Mouse (Mus musculus) embryonic facial prominence, embryonic 11.5 days (tissue): ENCODE measurements around the gene Nfib. TPM values are rescaled to one million over a fixed set of nuclear protein-coding genes. Genes with fewer than 3 reads are reported as not detected.
A peak's percentile ranks its signal among the peaks of the same experiment; 100 is the strongest.

Experiments
- ATAC-seq: fragments of 200-750 bp; cut with Nextera tagmentation; replicated peaks from 2 replicates; pipeline ENCODE4 v1.8.0; 2017; ENCODE audit warnings: low read depth; ENCODE audit not compliant: insufficient number of reproducible peaks, low FRiP score, low TSS enrichment
- DNase-seq: peaks from one replicate; pipeline ENCODE4 v3.0.0-alpha.2; 2015; ENCODE audit warnings: low spot score
- H3K27ac ChIP-seq: fragments of 300-500 bp; sonication (generic); replicated peaks from 2 replicates; pipeline ENCODE4 v1.5.1; 2014; ENCODE audit warnings: mild to moderate bottlenecking, low read depth, low read length, control low read depth
- H3K27me3 ChIP-seq: fragments of 300-500 bp; sonication (generic); 2 replicates; pipeline ENCODE4 v1.6.1; 2014; ENCODE audit warnings: mild to moderate bottlenecking, low read length, moderate library complexity, mixed read lengths; ENCODE audit not compliant: control insufficient read depth, insufficient read depth
- H3K36me3 ChIP-seq: fragments of 300-500 bp; sonication (generic); replicated peaks from 2 replicates; pipeline ENCODE4 v1.6.1; 2014; ENCODE audit warnings: low read depth, mild to moderate bottlenecking, low read length, moderate library complexity, mixed read lengths; ENCODE audit not compliant: control insufficient read depth, insufficient read depth
- H3K4me1 ChIP-seq: fragments of 300-500 bp; sonication (generic); 2 replicates; pipeline ENCODE4 v1.6.1; 2014; ENCODE audit warnings: low read length, mixed read lengths; ENCODE audit not compliant: control insufficient read depth, insufficient read depth
- H3K4me2 ChIP-seq: fragments of 300-500 bp; sonication (generic); 2 replicates; pipeline ENCODE4 v1.6.1; 2014; ENCODE audit warnings: low read depth, mild to moderate bottlenecking, control low read depth, low read length, moderate library complexity
- H3K4me3 ChIP-seq: fragments of 300-500 bp; sonication (generic); 2 replicates; pipeline ENCODE4 v1.5.1; 2014; ENCODE audit warnings: low read depth, low read length, control low read depth
- H3K9ac ChIP-seq: fragments of 300-500 bp; sonication (generic); replicated peaks from 2 replicates; pipeline ENCODE4 v1.6.1; 2014; ENCODE audit warnings: mild to moderate bottlenecking, control low read depth, low read length
- H3K9me3 ChIP-seq: fragments of 300-500 bp; sonication (generic); replicated peaks from 2 replicates; pipeline ENCODE4 v1.6.1; 2016; ENCODE audit warnings: mild to moderate bottlenecking, low read length, inconsistent platforms, mixed read lengths; ENCODE audit not compliant: control insufficient read depth
- WGBS: fragments of 180-500 bp; shearing (Covaris S2); extraction: QIAGEN DNeasy Blood & Tissue Kit; methylation state at CpG from one replicate; pipeline ENCODE4 v1.1.7; 2014; 5-methylcytosine and 5-hydroxymethylcytosine counted together
- polyA plus RNA-seq: library from polyadenylated mRNA; unstranded; fragments of >200 nt; fragmentation: Nextera tagmentation; extraction: Ambion mirVana; gene quantifications from 2 replicates; pipeline ENCODE4 v1.2.1, GENCODE M21; 2014

Gene Nfib
- polyA plus RNA-seq, 1 experiment from 2014 or later = 30.9 TPM

DNA sequence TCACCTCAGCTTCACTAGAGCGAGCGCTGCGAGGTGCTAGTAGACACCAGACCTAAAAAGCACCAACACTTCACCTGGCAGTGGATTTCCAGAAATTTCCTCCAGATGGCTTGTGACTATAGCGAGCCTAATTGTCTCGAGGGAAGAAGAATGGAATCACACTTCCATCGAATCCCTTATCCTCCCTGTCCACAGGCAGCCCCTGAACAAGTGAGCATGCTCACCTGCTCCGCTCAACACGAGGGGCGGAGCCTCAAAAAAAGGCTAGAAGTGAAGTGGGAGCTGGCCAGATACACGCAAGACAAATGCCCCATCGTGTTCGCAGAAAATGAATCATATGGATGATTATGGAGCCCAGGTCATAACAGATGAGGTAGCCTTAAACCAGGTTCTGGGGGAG, 6.9 kb downstream of the Nfib start:
- no peak for DNase-seq
- Histone ChIP-seq H3K9ac (no peak overlapping the region), H3K4me2 (no peak overlapping the region), H3K9me3 (no peaks in the 10 kb centered on the region), H3K4me3 (no peak overlapping the region), H3K36me3 (no peaks in the 10 kb centered on the region), H3K4me1 (no peaks in the 10 kb centered on the region), H3K27ac (no peak overlapping the region), H3K27me3 (no peaks in the 10 kb centered on the region)
- no peak for ATAC-seq
- 87% methylated on average over 12 of the region's 12 CpGs for WGBS

DNA sequence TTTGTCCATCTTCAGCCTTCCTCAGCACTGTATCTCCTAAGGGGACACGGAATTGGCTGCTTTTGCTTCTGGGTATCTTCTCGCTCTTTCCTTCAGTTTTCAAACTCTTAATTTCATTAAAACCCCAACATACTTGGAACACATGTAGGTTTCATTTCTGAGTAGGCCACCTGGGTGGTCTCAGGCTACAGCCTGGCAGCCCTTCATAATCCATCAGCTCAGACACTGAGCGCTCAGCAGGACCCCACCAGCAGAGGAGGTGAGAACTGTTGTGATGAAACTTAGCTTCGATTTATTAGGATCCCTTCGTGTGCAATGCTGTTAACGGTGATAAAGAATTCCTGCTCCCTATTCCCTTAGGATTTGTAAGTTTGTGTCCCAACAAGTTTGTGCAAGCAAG, 8.4 kb downstream of the Nfib start:
- no peak for DNase-seq
- WGBS = 62% methylated on average over 6 of the region's 6 CpGs

DNA sequence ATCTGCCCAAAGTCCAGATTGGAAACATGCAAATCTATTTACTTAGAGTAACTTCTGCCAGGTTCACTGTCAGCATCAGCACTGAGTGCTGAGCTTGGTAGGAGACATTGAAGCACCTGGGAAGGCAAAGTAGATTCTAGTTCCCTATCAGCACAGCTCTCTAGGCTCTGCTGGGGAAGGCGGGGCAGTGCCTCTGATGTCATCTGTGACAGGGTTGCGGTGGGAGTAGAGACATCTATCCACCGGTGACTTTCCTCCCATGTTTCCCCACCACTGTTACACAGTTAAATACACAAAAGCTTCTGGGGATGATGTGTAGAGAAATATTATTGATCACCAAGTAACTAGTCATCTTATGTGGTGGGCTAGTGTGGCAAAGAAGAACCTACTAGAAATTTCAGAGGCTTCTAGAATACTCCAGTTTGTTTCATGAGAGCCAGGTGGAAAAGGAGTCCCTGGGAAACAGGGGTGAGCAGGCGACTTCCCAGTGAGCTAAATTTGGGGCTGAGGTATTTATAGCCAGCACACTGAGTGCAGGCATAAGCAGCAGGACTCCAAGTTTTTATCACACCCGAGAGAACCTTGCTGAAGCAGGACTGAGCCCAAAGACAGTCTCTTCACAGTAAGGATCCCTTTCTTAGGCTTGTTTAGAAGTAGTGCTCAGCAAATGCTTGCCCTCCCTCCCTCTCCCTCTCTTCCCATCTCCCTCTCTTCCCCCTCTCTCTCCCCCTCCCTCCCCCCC, 9.6 kb downstream of the Nfib start:
- Histone ChIP-seq H3K9ac (no peak overlapping the region), H3K27me3 (no peaks in the 10 kb centered on the region), H3K4me3 (no peak overlapping the region), H3K4me1 (peaks cover 3% of the 10 kb centered on the region; the same call in 1 of the 2 replicates), H3K4me2 (no peak overlapping the region), H3K9me3 (no peaks in the 10 kb centered on the region), H3K36me3 (no peaks in the 10 kb centered on the region), H3K27ac (no peak overlapping the region)
- DNase-seq (no peak), ATAC-seq (no peak)
- WGBS = 74% methylated on average over 5 of the region's 5 CpGs

More for the DNA sequence above, 8.4 kb downstream of the Nfib start:
- Histone ChIP-seq H3K36me3 (no peaks in the 10 kb centered on the region), H3K4me3 (no peak overlapping the region), H3K9ac (no peak overlapping the region), H3K4me2 (no peak overlapping the region), H3K9me3 (no peaks in the 10 kb centered on the region), H3K4me1 (no peaks in the 10 kb centered on the region; the same call in 1 of the 2 replicates), H3K27me3 (no peaks in the 10 kb centered on the region), H3K27ac (no peak overlapping the region)
- ATAC-seq = no peak

DNA sequence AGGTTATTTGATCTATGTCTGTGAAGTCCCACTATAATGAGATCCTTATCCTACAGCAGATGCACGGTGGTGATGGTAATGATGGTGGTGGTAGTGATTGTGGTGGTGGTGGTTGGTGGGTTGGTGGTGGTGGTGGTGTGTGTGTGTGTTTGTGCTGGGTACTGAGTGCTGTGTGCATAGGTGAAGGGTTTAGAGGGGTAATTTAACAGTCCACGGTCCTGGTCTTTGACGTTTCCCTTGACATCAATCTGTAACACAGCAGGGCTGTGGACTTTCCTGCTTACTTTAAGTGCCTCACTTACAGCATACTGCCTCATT, 13.6 kb downstream of the Nfib start:
- no peak for DNase-seq
- WGBS = 8% methylated on average over 3 of the region's 3 CpGs
- peak; percentile 63; the same call in 1 of the 2 replicates for ATAC-seq
- peaks cover 3% of the 10 kb centered on the region; the same call in 1 of the 2 replicates for H3K4me1 ChIP-seq
- H3K27ac ChIP-seq = peak overlapping the region; percentile 53
- no peaks in the 10 kb centered on the region for H3K9me3 ChIP-seq
- no peaks in the 10 kb centered on the region for H3K27me3 ChIP-seq
- no peak overlapping the region for H3K4me2 ChIP-seq
- no peaks in the 10 kb centered on the region for H3K36me3 ChIP-seq
- H3K4me3 ChIP-seq = no peak overlapping the region
- no peak overlapping the region for H3K9ac ChIP-seq

DNA sequence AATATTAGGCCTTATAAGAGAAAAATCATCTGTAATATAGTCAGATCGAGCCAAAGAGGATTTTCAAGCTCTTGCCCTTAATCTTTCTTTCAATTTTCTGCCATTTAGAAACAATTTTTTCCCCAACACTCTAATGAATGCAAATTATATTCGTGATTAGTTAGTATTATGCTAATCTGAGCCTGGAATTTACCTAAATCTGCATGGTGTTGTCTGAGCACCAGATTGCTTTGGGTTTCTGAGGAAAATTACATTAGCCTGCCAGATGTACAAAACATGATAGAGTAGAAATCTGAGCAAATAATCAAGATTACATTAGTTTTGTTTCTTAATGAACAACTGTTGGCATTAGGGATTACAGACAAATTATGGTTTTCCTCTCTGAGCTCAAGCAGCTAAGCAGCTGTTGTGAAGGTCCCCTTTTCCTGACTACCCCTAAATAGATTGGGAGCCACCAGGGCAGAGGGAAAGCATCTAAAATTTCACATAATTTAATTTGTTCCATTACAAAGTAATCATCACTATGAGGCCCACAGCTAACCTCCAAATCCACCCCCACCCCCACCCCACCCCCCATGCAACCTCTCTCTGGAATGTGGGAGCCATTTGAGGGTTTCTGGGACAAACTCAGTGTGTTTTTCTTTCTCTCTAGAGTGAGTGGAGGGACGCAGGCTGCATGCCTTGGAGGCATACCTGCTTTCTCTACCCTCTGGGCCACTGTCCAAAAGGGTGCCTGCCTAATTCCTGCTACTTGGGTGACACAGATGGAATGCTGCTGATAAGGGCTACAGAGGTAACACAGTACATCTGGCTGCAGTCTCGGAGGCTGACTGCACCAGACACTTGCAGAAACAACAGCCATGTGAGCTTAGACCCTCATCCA, 14.2 kb downstream of the Nfib start:
- ATAC-seq (peak; percentile 78), DNase-seq (peak; percentile 72)
- H3K4me3 ChIP-seq = no peak overlapping the region
- H3K27me3 ChIP-seq = no peaks in the 10 kb centered on the region
- H3K4me1 ChIP-seq = peaks cover 3% of the 10 kb centered on the region; the same call in 1 of the 2 replicates
- H3K9me3 ChIP-seq = no peaks in the 10 kb centered on the region
- WGBS = 31% methylated on average over 4 of the region's 4 CpGs
- no peak overlapping the region for H3K9ac ChIP-seq
- H3K27ac ChIP-seq = peak overlapping the region; percentile 53
- H3K36me3 ChIP-seq = no peaks in the 10 kb centered on the region
- H3K4me2 ChIP-seq = no peak overlapping the region

DNA sequence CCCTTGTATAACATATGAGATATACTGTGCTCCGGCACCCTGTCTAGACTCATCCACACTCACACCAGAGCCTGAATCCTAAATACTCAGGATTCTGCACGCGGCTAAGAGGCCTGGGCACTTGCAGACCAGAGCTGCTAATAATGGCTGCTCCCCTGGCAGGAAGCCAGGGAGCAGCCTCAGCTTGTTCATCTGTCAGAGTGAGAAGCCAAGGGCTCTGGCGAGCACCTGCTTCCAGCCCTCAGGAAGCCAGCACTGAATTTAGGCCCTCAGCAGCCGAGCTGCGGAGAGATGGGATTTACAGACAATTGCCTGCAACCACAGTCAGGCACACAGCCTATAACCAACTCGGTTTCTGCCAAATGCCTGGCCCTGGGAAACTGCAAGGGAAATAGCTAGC, 15.3 kb downstream of the Nfib start:
- no peaks in the 10 kb centered on the region for H3K36me3 ChIP-seq
- H3K4me1 ChIP-seq = peaks cover 3% of the 10 kb centered on the region; the same call in 1 of the 2 replicates
- no peak overlapping the region for H3K4me2 ChIP-seq
- ATAC-seq (0 out of 2 replicates have a peak, but pooled peaks have one; percentile 34), DNase-seq (peak; percentile 41)
- H3K9ac ChIP-seq = no peak overlapping the region
- no peaks in the 10 kb centered on the region for H3K27me3 ChIP-seq
- H3K9me3 ChIP-seq = no peaks in the 10 kb centered on the region
- WGBS = 56% methylated on average over 7 of the region's 7 CpGs
- 0 out of 2 replicates have a peak overlapping the region, but pooled peaks have one; percentile 1 for H3K27ac ChIP-seq
- H3K4me3 ChIP-seq = no peak overlapping the region

DNA sequence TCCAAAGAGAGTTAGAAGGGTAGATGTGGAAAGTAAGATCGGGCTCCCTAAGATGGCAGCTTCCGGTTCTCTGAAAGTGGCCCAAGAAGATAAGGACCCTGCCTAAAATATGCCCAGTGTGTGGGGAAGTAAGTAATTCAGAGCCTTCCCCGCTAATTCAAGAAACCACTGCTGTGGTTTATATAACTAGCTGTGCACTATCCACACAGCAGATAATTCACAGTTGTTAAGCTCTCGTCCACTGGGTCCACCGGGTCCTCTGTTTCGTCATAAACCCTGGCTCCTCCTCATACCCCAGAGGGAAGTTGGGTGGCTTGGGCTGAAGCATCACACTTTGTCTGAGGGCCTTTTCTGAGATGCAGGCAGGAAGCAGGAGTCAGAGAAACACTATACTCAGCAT, 19.5 kb downstream of the Nfib start:
- H3K4me2 ChIP-seq = no peak overlapping the region
- no peaks in the 10 kb centered on the region for H3K9me3 ChIP-seq
- H3K27ac ChIP-seq = no peak overlapping the region
- H3K9ac ChIP-seq = no peak overlapping the region
- ATAC-seq (no peak), DNase-seq (no peak)
- H3K27me3 ChIP-seq = no peaks in the 10 kb centered on the region
- no peaks in the 10 kb centered on the region for H3K4me1 ChIP-seq
- 95% methylated on average over 6 of the region's 6 CpGs for WGBS
- H3K36me3 ChIP-seq = no peaks in the 10 kb centered on the region
- H3K4me3 ChIP-seq = no peak overlapping the region
